Comparison of ENCODE assay signal across 22 mouse cellular contexts in the genomic region with DNA sequence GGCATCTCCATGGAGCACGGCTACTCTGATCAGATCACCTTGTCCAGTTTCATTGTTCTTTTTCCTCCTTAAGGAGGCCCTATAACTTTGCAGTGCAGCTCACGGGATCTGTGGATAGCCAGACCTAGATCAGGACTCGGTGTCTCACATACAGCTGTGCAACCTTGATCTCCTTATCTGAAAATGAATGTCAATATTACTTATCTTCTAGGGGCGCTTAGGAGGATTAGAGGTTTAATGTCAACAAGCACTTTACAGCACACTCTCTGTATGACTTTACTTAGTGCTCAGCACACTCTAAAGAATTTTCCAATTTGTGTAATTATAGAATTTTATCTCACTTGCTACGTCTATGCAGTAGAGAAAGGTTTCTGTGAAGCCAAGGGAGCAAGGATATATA. TPM values are rescaled to one million over a fixed set of nuclear protein-coding genes. Genes with fewer than 3 reads are reported as not detected.
DNase-seq lines count a peak whose midpoint lies in the region; ATAC-seq and TF ChIP-seq lines count a peak whose summit lies in the region.
"Had no signal": no experiment of that assay in that cellular context is flagged by ENCODE, and none has a peak within 500 bp of the region (broad histone marks: within the 10 kb centered on the region; RNA-seq: fewer than 3 reads in every experiment).

No protein-coding gene starts in this region.

- DNase-seq in liver, embryonic 11.5 days (ENCODE audit: low spot score), result no peak
- DNase-seq in lung, postnatal 25 days (ENCODE audit: low spot score), result peak; percentile 19
- DNase-seq in lung, adult 2 months, result no peak
- DNase-seq in stomach, postnatal 0 days (ENCODE audit: low spot score), result no peak
- DNase-seq in cerebellum, adult 18-20 months, result no peak
- DNase-seq: adrenal gland, adult 8-10 months; cerebellum, adult 9-11 months; gastrocnemius, postnatal 10 days; heart, postnatal 14 days; kidney, adult 11 months; kidney, postnatal 14 days; liver, embryonic 13.5 days; lung, adult 18-20 months had no signal

- 0 out of 2 replicates have a peak, but pooled peaks have one; percentile 15 for ATAC-seq in liver, embryonic 12.5 days
- no peak for ATAC-seq in liver, embryonic 11.5 days (replicated peaks; ENCODE audit: low FRiP score)
- peak; percentile 76 for ATAC-seq in intestine, postnatal 0 days
- peak; percentile 85 for ATAC-seq in stomach, postnatal 0 days (ENCODE audit: low FRiP score, low TSS enrichment)
- no peak for ATAC-seq in midbrain, embryonic 15.5 days (replicated peaks)
- ATAC-seq: hindbrain, embryonic 16.5 days; midbrain, embryonic 13.5 days had no signal

- H3K27me3 ChIP-seq in liver, embryonic 12.5 days (replicated peaks), result no peaks in the 10 kb centered on the region
- H3K27me3 ChIP-seq in liver, embryonic 11.5 days (replicated peaks; ENCODE audit: control insufficient read depth, insufficient read depth, low read length), result no peaks in the 10 kb centered on the region
- H3K27me3 ChIP-seq in intestine, postnatal 0 days (replicated peaks; ENCODE audit: control insufficient read depth, insufficient read depth, low read length), result no peaks in the 10 kb centered on the region
- H3K27me3 ChIP-seq in stomach, postnatal 0 days (ENCODE audit: control insufficient read depth, insufficient read depth, low read length), result no peaks in the 10 kb centered on the region
- no peaks in the 10 kb centered on the region for H3K27me3 ChIP-seq in midbrain, embryonic 15.5 days (replicated peaks)
- H3K27me3 ChIP-seq: embryonic facial prominence, embryonic 13.5 days; limb, embryonic 13.5 days; liver, embryonic 13.5 days; midbrain, embryonic 13.5 days had no signal

- H3K27ac ChIP-seq in liver, embryonic 12.5 days, result no peak overlapping the region
- H3K27ac ChIP-seq in liver, embryonic 11.5 days (ENCODE audit: low read depth, low read length), result no peak overlapping the region
- peak overlapping the region; percentile 41 for H3K27ac ChIP-seq in intestine, postnatal 0 days (ENCODE audit: low read depth, low read length)
- H3K27ac ChIP-seq in stomach, postnatal 0 days (replicated peaks), result peak overlapping the region; percentile 45; the same call in 1 of the 2 replicates
- no peak overlapping the region for H3K27ac ChIP-seq in midbrain, embryonic 15.5 days
- H3K27ac ChIP-seq: embryonic facial prominence, embryonic 13.5 days; limb, embryonic 13.5 days; liver, embryonic 13.5 days; midbrain, embryonic 13.5 days had no signal

- H3K4me1 ChIP-seq in liver, embryonic 12.5 days, result 0 out of 2 replicates have a peak, but pooled peaks cover 3% of the 10 kb centered on the region
- no peaks in the 10 kb centered on the region; the same call in 1 of the 2 replicates for H3K4me1 ChIP-seq in liver, embryonic 11.5 days (replicated peaks; ENCODE audit: control insufficient read depth, insufficient read depth, low read length)
- H3K4me1 ChIP-seq in lung, adult 2 months (ENCODE audit: control insufficient read depth, insufficient read depth, low read length), result peaks cover 2% of the 10 kb centered on the region; the same call in 1 of the 2 replicates
- H3K4me1 ChIP-seq in intestine, postnatal 0 days (replicated peaks; ENCODE audit: control insufficient read depth, insufficient read depth, low read length), result peaks cover 5% of the 10 kb centered on the region; the same call in 1 of the 2 replicates
- H3K4me1 ChIP-seq in stomach, postnatal 0 days (replicated peaks; ENCODE audit: control insufficient read depth, insufficient read depth), result no peaks in the 10 kb centered on the region
- H3K4me1 ChIP-seq in midbrain, embryonic 15.5 days, result no peaks in the 10 kb centered on the region
- H3K4me1 ChIP-seq: limb, embryonic 13.5 days; midbrain, embryonic 13.5 days had no signal

- H3K36me3 ChIP-seq in liver, embryonic 12.5 days, result no peaks in the 10 kb centered on the region
- no peaks in the 10 kb centered on the region for H3K36me3 ChIP-seq in liver, embryonic 11.5 days (ENCODE audit: control insufficient read depth, insufficient read depth, low read length)
- no peaks in the 10 kb centered on the region for H3K36me3 ChIP-seq in intestine, postnatal 0 days (ENCODE audit: control insufficient read depth, insufficient read depth)
- H3K36me3 ChIP-seq in stomach, postnatal 0 days (ENCODE audit: control insufficient read depth, insufficient read depth, low read length), result no peaks in the 10 kb centered on the region
- H3K36me3 ChIP-seq in midbrain, embryonic 15.5 days (replicated peaks), result no peaks in the 10 kb centered on the region
- H3K36me3 ChIP-seq: embryonic facial prominence, embryonic 13.5 days; G1E; limb, embryonic 13.5 days; liver, embryonic 13.5 days; midbrain, embryonic 13.5 days had no signal

- no peak for TF ChIP-seq CTCF in lung, adult 2 months (IDR thresholded peaks at IDR 0.05; ENCODE audit: insufficient read depth, low read length)
- TF ChIP-seq CTCF in intestine, postnatal 0 days (IDR thresholded peaks at IDR 0.05; ENCODE audit: low read depth), result no peak
- no peak for TF ChIP-seq CTCF in stomach, postnatal 0 days (IDR thresholded peaks at IDR 0.05; ENCODE audit: low read depth)

- H3K4me3 ChIP-seq in liver, embryonic 12.5 days, result no peak overlapping the region
- H3K4me3 ChIP-seq in liver, embryonic 11.5 days (ENCODE audit: low read depth, low read length), result no peak overlapping the region
- H3K4me3 ChIP-seq in lung, adult 2 months (replicated peaks; ENCODE audit: extremely low read depth, low read depth, low read length), result no peak overlapping the region
- no peak overlapping the region for H3K4me3 ChIP-seq in intestine, postnatal 0 days (ENCODE audit: low read depth, low read length)
- H3K4me3 ChIP-seq in stomach, postnatal 0 days (ENCODE audit: low read depth, low read length), result no peak overlapping the region
- no peak overlapping the region for H3K4me3 ChIP-seq in midbrain, embryonic 15.5 days
- H3K4me3 ChIP-seq: embryonic facial prominence, embryonic 13.5 days; erythroblast, embryonic 14.5 days; limb, embryonic 13.5 days; liver, embryonic 13.5 days; midbrain, embryonic 13.5 days had no signal

- TF ChIP-seq POLR2A in lung, adult 2 months (IDR thresholded peaks at IDR 0.05; ENCODE audit: borderline replicate concordance, extremely low read depth, low read depth, low read length), result no peak

- 56% methylated on average over 5 of the region's 5 CpGs for WGBS in liver, embryonic 12.5 days (ENCODE audit: insufficient replicate concordance)
- WGBS in liver, embryonic 11.5 days, result 59% methylated on average over 5 of the region's 5 CpGs
- WGBS in lung, adult 2 months, result 70% methylated on average over 5 of the region's 5 CpGs
- WGBS in intestine, postnatal 0 days, result 38% methylated on average over 5 of the region's 5 CpGs
- 46% methylated on average over 5 of the region's 5 CpGs for WGBS in stomach, postnatal 0 days
- WGBS in midbrain, embryonic 15.5 days, result 87% methylated on average over 5 of the region's 5 CpGs

- TF ChIP-seq EP300 in stomach, postnatal 0 days (optimal IDR thresholded peaks at IDR 0.05), result no peak

- no peak overlapping the region for H3K9ac ChIP-seq in liver, embryonic 12.5 days
- no peak overlapping the region for H3K9ac ChIP-seq in liver, embryonic 11.5 days (ENCODE audit: low read depth, low read length)
- H3K9ac ChIP-seq in intestine, postnatal 0 days (ENCODE audit: low read depth, low read length), result no peak overlapping the region
- no peak overlapping the region for H3K9ac ChIP-seq in stomach, postnatal 0 days (ENCODE audit: low read length)
- no peak overlapping the region for H3K9ac ChIP-seq in midbrain, embryonic 15.5 days
- H3K9ac ChIP-seq: embryonic facial prominence, embryonic 13.5 days; limb, embryonic 13.5 days; liver, embryonic 13.5 days; midbrain, embryonic 13.5 days had no signal

- no peak overlapping the region for H3K4me2 ChIP-seq in liver, embryonic 12.5 days
- no peak overlapping the region for H3K4me2 ChIP-seq in liver, embryonic 11.5 days
- peak overlapping the region; percentile 9; the same call in 1 of the 2 replicates for H3K4me2 ChIP-seq in intestine, postnatal 0 days (replicated peaks; ENCODE audit: low read depth)
- H3K4me2 ChIP-seq in stomach, postnatal 0 days (replicated peaks; ENCODE audit: low read depth), result no peak overlapping the region
- H3K4me2 ChIP-seq in midbrain, embryonic 15.5 days, result no peak overlapping the region
- H3K4me2 ChIP-seq: embryonic facial prominence, embryonic 13.5 days; limb, embryonic 13.5 days; liver, embryonic 13.5 days; midbrain, embryonic 13.5 days had no signal

- H3K9me3 ChIP-seq in liver, embryonic 12.5 days (replicated peaks), result no peaks in the 10 kb centered on the region
- no peaks in the 10 kb centered on the region for H3K9me3 ChIP-seq in liver, embryonic 11.5 days (ENCODE audit: control insufficient read depth, low read length)
- H3K9me3 ChIP-seq in intestine, postnatal 0 days (ENCODE audit: control insufficient read depth), result no peaks in the 10 kb centered on the region
- H3K9me3 ChIP-seq in stomach, postnatal 0 days (ENCODE audit: control insufficient read depth, low read length), result no peaks in the 10 kb centered on the region
- no peaks in the 10 kb centered on the region for H3K9me3 ChIP-seq in midbrain, embryonic 15.5 days
- H3K9me3 ChIP-seq: embryonic facial prominence, embryonic 13.5 days; G1E; limb, embryonic 13.5 days; liver, embryonic 13.5 days; midbrain, embryonic 13.5 days had no signal

RNA-seq across cellular contexts. Expression of a gene that starts 48.5 kb away (rescaled TPM):
- polyA plus RNA-seq in liver, embryonic 12.5 days (2016; fragmentation: Nextera tagmentation; extraction: Ambion mirVana), result 25.0 and 25.8 TPM in 2 replicates
- polyA plus RNA-seq in liver, embryonic 11.5 days (2014; fragmentation: Nextera tagmentation; extraction: Ambion mirVana), result 40.9 and 41.9 TPM in 2 replicates
- polyA plus RNA-seq in lung, adult 2 months (2012; rRNA removed), result 6.2 and 10.5 TPM in 2 replicates
- 31.3 and 33.4 TPM in 2 replicates for polyA plus RNA-seq in intestine, postnatal 0 days (2015; fragmentation: Nextera tagmentation; extraction: Ambion mirVana)
- 22.8 and 23.4 TPM in 2 replicates for polyA plus RNA-seq in stomach, postnatal 0 days (2015; fragmentation: Nextera tagmentation; extraction: Ambion mirVana)
- 17.3 and 19.0 TPM in 2 replicates for polyA plus RNA-seq in midbrain, embryonic 15.5 days (2015; fragmentation: Nextera tagmentation; extraction: Ambion mirVana)
- polyA plus RNA-seq: erythroblast, embryonic 14.5 days had no signal

Comparison
In these comparisons a context has a peak if more than half of its experiments do, and no peak if none do; other contexts are left out.
1. ATAC-seq: peak in liver, embryonic 12.5 days (single experiment), intestine, postnatal 0 days (single experiment) and stomach, postnatal 0 days (single experiment); none in liver, embryonic 11.5 days (single experiment) and midbrain, embryonic 15.5 days (single experiment).
2. H3K27ac ChIP-seq: peak in intestine, postnatal 0 days (single experiment) and stomach, postnatal 0 days (single experiment); none in liver, embryonic 12.5 days (single experiment), liver, embryonic 11.5 days (single experiment) and midbrain, embryonic 15.5 days (single experiment).